Mouse (Mus musculus): ENCODE data around the gene Pawr. TPM values are rescaled to one million over a fixed set of nuclear protein-coding genes. Genes with fewer than 3 reads are reported as not detected.
"Not testable (repeated sequence)": the region's sequence is repeated elsewhere in the genome, so short reads cannot be mapped to it uniquely, and the experiment has no call there.

Gene Pawr
- polyA plus RNA-seq, 1 experiment from 2014 or later = 4.0 TPM

- DNase-seq (ENCODE audit: low spot score) = no peak
Observed at GRCm38 (mm10) chr10:108435616-108436015, 103.7 kb downstream of the Pawr start.

GRCm38 (mm10) chr10:108436365-108436764 lies 104.4 kb downstream of the Pawr start:
- no peak for DNase-seq (ENCODE audit: low spot score)

- not testable (repeated sequence) for DNase-seq (ENCODE audit: low spot score)
Observed at GRCm38 (mm10) chr10:108440251-108440650, 108.3 kb downstream of the Pawr start.

- DNase-seq (ENCODE audit: low spot score) = no peak
Observed at GRCm38 (mm10) chr10:108443931-108444876, 112.3 kb downstream of the Pawr start.

GRCm38 (mm10) chr10:108445123-108445522 lies 113.2 kb downstream of the Pawr start:
- no peak for DNase-seq (ENCODE audit: low spot score)

GRCm38 (mm10) chr10:108445606-108446005 lies 113.7 kb downstream of the Pawr start:
- no peak for DNase-seq (ENCODE audit: low spot score)

- peak; percentile 45 for DNase-seq (ENCODE audit: low spot score)
Observed at GRCm38 (mm10) chr10:108446041-108446931, 114.4 kb downstream of the Pawr start.

GRCm38 (mm10) chr10:108447211-108447610 lies 115.3 kb downstream of the Pawr start:
- no peak for DNase-seq (ENCODE audit: low spot score)

- DNase-seq (ENCODE audit: low spot score) = no peak
Observed at GRCm38 (mm10) chr10:108448421-108448820, 116.5 kb downstream of the Pawr start.

- DNase-seq (ENCODE audit: low spot score) = no peak
Observed at GRCm38 (mm10) chr10:108450401-108450800, 118.5 kb downstream of the Pawr start.

- no peak for DNase-seq (ENCODE audit: low spot score)
Observed at GRCm38 (mm10) chr10:108451516-108451915, 119.6 kb downstream of the Pawr start.

- DNase-seq (ENCODE audit: low spot score) = no peak
Observed at GRCm38 (mm10) chr10:108452421-108452820, 120.5 kb downstream of the Pawr start.

GRCm38 (mm10) chr10:108453561-108453960 lies 121.6 kb downstream of the Pawr start:
- no peak for DNase-seq (ENCODE audit: low spot score)

- no peak for DNase-seq (ENCODE audit: low spot score)
Observed at GRCm38 (mm10) chr10:108454691-108455117, 122.8 kb downstream of the Pawr start.

- no peak for DNase-seq (ENCODE audit: low spot score)
Observed at GRCm38 (mm10) chr10:108455204-108455603, 123.3 kb downstream of the Pawr start.

- no peak for DNase-seq (ENCODE audit: low spot score)
Observed at GRCm38 (mm10) chr10:108455883-108456282, 124.0 kb downstream of the Pawr start.

GRCm38 (mm10) chr10:108457054-108457453 lies 125.1 kb downstream of the Pawr start:
- DNase-seq (ENCODE audit: low spot score) = no peak

GRCm38 (mm10) chr10:108461862-108462261 lies 129.9 kb downstream of the Pawr start:
- no peak for DNase-seq (ENCODE audit: low spot score)
